Mouse (Mus musculus) cerebellum, adult 9-10 months (tissue): ENCODE results near the gene Ranbp10.
A peak's percentile ranks its signal among the peaks of the same experiment; 100 is the strongest.

ENCODE experiments used
- DNase-seq: peaks from one replicate; pipeline ENCODE4 v3.0.0; 2022

Ranbp10 gene

DNA sequence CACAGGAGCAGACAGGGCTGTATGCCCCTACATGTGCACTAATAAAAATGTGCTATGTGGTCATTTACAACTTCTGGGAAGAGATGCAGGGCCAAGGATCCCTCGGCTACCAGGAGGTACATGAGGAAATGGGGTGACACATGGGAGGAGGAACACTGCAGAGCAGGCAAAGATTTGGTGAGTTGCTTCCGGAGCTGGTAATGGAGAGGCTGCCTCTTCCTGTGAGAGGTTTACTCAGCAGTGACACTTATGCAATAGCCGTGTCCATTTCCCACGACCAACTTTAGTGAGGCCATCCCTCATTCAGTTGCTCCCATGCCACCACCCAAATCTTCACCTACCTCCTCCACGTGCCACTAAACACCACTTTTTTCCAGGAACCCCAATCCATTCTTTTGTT, 46.9 kb downstream of the Ranbp10 start:
- DNase-seq: no peak

DNA sequence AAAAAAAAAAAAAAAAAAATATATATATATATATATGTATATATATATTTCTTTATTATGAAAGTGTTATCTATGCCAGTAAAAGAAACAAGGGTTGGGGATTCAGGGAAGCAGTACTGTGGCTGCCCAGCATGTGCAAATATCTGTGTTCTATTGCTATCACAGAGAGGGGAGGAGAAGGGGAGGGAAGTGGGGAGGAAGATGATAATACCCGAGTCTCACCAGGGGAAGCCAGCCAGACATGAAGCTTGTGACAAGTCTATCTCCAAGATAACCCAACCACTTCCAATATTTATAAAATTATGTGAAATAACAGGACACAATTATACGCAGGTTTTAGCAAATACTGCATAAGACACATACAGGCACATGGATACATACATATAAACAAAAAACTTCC, 49.3 kb downstream of the Ranbp10 start:
- DNase-seq: no peak

DNA sequence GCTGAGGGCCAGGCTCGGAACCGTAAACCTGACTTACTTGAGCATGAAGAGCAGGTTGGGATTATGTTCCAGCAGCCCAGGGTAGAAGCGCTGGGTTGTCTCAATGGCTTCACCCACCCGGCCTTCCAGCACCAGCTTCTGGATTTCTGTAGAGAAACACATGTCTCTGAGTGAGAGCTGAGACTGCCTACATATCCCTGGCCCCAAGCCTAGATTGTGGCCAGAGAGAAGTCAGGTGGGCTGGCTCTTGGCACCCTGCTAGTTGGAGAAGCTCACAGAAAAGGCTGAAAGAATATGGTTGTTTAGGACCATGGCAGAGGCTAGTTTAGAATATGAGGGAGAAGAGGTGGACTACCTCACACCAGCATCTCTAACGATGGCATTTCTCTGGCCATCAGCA, 52.7 kb downstream of the Ranbp10 start:
- no peak for DNase-seq

DNA sequence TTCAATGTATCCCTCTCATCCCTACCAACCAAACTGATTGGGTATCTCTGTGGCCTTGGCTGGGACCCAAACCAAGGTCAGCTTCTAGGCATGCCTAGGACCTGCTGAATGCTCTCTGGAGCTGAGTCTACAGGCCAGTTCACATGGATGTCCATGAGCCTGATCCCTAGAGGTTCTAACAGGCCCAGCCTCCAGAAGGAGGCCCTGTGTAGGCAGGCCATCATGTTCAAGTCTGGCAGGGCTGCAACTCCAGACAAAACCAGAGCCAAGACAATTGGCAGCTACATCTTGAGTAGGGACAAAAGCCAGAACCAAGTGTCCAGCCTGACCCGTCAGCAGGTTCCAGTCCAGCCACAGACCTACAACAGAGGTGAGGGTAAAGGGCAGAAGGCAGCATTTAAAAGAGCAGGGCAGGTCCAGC, 53.7 kb downstream of the Ranbp10 start:
- peak; percentile 63 for DNase-seq

DNA sequence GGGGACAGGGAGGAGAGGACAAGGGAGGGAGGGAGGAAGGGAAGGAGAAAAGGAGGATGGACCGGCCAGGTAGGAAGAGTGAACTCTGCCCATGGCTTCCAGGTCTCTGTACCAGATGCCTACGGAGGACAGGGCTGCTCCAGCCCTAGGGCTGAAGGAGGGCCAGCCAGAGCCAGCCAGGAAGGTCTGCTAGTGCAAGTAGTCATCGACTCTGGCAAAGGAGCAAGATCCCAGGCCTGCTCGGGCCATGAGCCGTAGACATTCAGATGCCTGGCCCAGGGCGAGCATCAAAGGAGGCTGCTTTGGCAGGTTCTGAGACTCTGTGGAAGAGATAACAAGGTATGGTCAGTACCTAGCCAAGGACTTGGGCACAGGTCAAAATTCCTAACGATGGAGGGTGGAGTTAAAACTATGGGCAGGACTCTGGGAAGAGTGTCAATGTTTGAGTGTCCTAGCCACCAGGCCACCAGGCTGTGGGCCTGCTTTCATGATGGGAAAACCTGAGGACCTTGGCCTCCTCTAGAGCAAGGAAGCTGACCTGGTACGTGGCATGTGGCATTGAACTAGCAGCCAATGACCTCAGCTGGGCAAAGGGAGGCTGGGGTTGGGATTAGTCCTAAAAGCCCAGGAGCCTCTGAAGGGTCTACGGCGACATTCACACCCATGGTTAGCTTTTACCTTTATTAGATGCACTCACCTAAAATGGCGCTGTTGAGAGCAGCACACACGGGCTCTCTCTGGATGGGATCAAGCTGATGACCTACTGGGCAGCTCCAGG, 55.6 kb downstream of the Ranbp10 start:
- DNase-seq: no peak

DNA sequence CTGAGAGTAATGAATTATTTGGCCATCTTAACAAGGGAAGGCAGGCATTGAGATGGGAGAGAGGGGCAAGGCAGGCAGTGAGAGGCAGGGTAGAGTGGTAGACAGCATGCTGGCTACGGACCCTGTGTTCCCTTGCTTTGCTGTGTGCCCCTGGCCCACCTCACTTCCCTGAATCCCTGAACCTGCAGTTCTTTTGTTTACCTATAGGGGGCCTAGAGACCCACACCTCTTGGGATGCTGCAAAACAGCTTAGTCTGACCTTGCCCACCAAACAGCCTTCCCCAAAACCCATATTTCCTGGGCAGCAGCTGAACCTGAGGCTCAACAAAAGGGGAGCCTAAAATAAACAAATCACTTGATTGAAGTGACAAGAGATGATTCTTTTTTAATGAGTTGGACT, 56.5 kb downstream of the Ranbp10 start:
- no peak for DNase-seq

DNA sequence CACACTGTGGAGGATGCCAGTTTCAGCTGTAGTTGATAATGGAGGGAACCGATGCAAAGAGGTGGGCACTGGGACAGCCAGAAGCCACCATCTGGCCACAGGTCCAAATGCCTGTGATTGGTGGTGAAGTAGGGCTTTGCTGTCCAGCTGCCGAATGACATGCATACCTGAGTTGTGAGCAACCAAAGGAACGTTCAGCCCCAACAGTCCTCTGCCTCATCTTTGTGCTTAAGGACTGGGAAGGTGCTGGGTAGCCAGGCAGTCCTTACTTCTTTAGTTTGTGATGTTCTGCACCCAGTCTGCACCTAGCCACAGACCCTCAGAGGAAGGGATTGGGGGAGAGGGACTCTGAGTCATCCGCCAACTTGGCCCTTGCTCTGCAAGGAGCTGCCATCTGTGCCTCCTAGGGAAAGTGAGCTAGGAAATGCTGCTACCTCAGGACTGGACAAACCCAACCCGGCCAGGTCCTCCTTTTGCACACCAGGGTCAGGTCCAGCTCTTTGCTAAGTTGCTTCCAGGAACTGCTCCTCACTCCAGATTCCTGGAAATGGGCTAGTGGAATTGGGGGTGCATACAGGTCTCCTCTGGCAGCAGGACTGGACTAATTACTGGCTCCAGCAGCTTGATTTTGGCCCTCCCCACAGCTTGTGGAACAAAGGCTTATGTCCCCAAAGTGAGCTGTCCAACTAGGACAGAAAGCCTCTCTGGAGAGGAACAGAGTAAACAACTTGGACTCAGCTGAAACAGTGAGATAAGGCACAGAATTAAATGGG, 58.5 kb downstream of the Ranbp10 start:
- DNase-seq: no peak

DNA sequence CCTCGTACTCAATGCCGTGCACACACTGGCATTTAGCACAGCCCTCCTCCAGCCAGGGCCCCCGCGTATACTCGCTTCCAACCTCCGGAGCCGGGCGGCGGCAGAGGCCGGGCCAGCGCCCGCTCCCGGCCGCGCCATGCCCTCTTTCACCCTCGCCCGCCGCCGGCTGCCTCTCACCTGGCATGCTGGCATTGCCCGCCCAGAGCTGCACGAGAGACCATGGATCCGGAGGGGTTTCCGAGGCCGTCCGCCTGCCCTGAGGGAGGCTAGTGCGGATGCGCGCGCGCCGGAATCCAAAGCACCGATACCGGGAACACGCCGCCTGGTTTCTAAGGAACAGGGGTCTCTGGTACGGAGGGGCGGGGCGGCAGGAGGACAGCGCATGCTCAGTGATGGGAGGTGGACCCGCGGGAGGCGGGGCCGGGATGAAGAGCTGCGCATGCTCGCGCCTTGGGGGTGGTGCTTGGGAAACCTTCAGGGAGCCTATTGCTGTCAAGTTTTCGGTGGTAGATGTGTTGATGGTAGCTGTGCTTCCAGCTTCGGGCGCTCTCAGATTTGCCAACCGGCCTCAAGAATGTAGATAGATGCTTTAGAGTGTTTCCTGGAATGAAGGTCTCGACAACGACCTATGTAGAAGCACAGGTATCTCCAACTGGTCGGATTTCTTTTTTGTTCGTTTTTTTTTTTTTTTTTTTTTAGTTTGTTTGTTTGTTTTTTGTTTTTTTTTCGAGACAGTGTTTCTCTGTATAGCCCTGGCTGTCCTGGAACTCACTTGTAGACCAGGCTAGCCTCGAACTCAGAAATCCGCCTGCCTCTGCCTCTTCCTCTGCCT, 68.7 kb downstream of the Ranbp10 start, which contains the start of gene Gfod2:
TSS of gene Gfod2 (minus strand) at position 388 of the 832 bp plus-strand sequence.
- DNase-seq: peak; percentile 97

DNA sequence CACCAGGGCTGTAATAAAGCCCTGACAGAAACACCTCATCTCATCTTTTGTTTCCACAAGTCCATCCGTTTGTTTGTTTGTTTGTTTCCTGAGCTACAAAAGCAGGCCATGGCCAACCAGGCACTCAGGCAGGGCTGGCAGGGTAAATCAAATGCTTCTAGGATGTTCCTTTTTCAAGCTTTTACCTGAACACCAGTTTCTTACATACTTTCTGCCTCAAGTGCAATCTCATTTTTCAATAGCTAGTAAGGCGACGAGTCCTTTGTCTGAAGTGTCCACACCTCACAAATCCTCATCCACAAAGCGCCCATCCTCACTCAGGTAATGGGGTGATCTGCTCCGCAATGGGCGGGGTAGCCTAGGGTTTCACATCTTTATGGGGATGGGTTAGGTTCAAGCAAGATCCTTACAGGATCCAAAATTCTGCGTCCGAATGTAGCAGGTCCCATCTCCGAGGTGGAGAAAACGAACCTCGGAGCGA, 69.3 kb downstream of the Ranbp10 start:
- DNase-seq: no peak

DNA sequence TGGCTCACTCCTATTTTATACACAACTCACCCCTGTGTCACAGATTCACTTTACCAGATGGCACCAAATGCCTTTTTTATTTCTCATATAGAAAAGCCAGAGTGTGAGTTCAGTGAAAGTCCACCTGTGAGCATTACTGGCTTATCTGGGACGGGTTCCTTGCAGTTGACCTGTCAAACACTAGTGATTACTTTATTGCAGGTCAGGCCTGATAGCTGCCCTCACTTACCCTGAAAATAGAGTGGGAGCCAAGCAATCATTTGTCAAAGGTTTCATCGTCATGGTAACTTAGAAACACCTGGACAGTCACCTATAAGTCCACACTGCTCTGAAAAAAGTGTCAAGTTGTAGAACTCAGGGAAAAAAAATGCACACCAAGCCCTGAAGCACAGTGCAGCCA, 72.5 kb downstream of the Ranbp10 start:
- DNase-seq: no peak

DNA sequence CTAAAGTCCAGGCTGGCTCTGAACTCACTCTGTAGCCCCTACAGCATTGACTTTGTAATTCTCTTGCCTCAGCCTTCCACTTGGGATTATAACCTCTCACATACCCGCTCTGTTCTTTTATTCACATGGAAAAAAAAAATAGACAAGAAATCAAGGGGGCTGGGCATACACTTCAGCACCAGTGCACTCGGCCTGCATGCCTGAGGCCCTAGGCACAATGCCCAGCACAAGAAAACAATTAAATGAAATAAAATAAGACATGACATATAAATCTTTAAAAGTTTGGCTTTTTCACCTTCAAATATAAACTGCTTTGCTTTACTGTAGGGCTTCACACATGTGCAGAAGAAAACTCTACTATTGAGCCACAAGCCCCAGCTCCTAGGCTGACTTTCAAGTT, 73.2 kb downstream of the Ranbp10 start:
- no peak for DNase-seq

DNA sequence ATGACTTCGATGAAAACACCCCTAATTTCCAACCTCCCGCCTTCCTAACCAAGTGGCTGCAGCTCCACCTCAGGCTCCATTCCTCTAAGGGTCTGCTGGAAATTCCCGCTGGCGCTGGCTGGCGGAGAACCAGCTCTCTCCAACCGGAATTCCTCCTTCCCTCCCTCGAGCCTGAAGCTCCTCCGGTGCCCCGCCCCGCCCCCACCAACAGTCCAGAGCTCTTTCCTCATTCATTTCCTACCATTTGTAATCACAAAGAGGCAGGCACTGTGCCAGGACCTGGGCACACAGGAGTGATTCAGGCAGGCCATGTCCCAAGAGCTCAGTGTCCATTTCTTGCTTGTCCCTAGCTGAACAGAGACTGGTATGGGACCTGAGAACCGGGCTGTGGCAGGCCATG, 76.5 kb downstream of the Ranbp10 start:
- DNase-seq: peak; percentile 61

DNA sequence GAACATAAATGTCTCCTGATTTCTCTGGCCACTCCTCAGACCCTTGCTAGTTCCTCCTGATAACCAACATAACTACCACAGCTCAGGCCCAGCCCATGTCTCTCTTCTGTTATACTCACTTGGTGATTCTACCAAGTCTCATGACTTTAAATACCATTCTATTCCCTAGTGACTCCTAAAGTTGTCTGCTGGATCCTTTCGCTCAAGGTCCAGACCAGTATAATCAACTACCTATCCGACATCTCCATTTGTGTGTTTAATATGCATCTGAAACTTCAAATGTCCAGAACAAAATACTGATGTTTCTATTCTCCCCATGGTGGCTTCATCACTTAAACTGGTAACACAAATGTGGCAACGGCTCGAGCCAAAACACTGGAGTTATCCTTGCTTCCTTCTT, 83.8 kb downstream of the Ranbp10 start:
- DNase-seq: no peak

DNA sequence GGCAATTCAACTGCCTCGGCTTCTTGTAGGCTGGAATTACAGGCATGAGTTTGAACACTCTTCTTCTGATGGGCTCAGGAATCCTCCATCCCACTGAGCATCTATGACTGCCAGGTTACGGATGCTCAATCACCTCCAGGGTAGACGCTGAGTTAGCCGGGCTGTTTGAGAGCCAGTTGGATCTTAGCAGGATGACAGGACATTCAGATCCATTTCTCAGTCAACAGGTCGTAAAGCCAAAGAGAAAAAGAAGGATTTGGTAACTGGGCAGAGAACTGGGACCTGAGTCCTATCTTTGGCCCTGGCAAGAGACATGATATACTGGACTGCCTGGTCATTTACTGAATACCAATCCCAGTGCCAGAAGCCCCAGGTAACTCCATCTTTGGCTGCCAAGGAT, 87.9 kb downstream of the Ranbp10 start:
- DNase-seq: no peak

DNA sequence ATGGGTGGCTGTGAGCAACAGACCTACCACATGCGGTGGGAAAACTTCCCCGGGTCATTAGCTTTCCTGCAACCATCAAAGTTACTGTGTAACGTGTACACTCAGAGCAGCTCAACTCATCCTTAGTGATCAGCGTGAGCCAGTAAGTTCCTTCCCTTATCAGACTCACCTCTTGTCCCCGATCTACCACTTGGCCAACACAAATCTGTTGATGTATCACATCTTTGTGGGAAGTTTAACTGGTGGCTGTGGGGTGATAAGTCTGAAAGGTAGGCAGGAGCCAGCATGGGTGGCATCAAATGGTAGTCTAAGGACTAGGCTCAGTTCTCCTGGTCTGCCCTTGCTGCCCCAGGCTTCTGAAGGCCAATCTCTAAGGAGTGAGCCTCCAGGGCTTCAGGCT, 95.0 kb downstream of the Ranbp10 start:
- DNase-seq: no peak

DNA sequence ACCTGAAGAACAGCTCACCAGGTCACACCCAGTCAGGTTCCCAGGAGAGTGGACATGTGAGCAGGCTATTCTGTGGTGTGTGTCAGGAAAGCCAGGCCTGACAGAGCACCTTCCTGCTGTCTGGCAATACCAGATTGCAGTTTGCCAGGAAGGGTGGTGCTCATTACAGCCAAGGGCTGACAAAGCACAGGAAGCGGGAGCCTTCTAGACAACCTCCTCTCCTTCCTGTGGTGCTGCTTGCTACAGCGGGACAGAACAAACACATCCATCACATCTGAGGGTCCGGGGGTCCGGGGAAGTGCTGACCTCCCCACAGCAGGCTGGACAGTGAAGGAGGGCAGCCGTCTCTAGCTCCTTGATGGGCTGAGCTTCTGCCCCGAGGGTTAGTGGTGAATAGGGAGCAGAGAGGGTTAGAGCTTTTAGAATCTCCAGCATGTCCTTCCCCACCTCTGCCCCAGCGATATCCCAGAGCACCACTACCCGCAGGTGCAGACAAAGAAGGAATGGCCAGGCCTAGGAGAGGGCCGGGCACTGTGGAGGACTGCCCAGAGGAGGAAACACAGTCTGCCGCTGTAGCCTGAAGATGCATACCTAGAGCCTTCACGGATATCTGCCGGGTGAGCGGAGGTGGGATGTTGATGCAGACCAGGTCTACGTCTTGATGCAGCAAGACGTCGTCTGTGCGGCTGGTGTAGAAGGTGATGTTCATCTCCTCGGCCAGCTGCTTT, 99.6 kb downstream of the Ranbp10 start:
- no peak for DNase-seq

DNA sequence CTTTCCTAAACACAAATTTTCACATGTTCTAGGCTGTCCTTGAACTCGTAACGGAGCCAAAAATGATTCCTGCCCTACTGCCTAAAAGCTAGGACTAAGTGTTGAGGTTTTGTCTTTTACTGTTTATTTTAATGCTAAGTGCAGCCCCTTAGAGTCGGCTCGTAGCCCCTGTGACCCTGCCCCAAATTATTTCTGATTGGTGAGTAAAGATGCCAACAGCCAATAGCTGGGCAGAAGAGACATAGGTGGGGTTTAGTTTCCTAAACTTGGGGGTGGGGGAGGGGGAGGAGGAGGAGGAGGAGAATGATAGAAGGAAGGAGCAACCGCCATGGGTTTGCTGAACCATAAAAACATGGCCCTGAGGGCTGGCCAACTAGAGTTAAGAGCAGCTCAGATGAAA, 101.4 kb downstream of the Ranbp10 start:
- DNase-seq: no peak

DNA sequence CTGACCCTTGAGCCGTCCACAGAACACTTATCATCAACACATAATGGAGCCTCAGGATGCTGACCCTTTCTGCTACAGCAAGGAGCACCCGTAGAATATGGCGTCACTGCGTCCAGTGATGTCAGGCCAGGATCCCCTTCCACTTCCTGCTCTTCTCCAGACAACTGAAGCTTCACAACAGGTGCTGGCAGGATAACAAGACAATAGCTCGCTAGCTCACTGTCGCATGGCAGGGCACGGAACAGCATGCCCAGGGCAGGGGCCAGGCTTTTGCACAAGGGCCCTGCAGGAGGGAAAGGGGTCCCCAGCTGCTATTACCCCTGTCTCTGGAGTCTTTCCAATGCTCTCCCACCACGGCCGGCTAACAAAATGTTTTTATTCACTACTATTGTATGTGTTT, 104.3 kb downstream of the Ranbp10 start:
- DNase-seq: no peak

DNA sequence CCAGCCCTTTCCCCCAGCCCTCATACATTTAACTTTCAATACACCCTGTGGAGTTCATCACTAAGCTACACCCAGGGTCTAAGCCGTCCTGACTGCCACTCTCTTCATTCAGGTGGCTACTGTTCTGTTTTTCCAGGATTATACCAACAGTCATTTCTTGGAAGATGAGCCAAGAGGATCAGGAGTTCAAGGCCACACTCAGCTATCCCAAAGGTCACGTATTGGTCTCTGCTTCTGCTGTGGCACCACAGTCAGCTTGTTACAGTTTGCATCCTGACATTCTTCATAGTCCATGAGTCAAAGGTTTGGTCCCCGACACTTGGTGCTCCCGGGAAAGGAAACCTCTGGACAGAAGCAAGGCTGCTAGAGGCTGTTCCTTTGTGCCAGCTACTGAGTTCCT, 107.5 kb downstream of the Ranbp10 start:
- no peak for DNase-seq
